ENCODE assay signal across 21 mouse cellular contexts in genomic region chrX:160699171-160699570, GRCm38 (mm10). TPM values are rescaled to one million over a fixed set of nuclear protein-coding genes. Genes with fewer than 3 reads are reported as not detected.
DNase-seq lines count a peak whose midpoint lies in the region; ATAC-seq and TF ChIP-seq lines count a peak whose summit lies in the region.
"Had no signal": no experiment of that assay in that cellular context is flagged by ENCODE, and none has a peak within 500 bp of the region (broad histone marks: within the 10 kb centered on the region; RNA-seq: fewer than 3 reads in every experiment).

No protein-coding gene starts in this region.

- DNase-seq in cerebellum, postnatal 14 days: peak; percentile 50 to 60
- no peak for DNase-seq in cerebellum, adult 18-20 months
- no peak for DNase-seq in forebrain, embryonic 10.5 days (ENCODE audit: extremely low spot score, low spot score)
- DNase-seq in left cerebral cortex, postnatal 4 days: peak; percentile 60
- DNase-seq in left cerebral cortex, adult 8-10 months (ENCODE audit: low spot score in 2 of 2): no peak
- peak; percentile 70 for DNase-seq in brain, embryonic 14.5 days (ENCODE audit: low read depth)
- DNase-seq: adrenal gland, adult 2 months; adrenal gland, postnatal 25 days; gastrocnemius, postnatal 36 days; heart, adult 11 months; heart, postnatal 4 days; kidney, adult 18-20 months had no signal

- no peaks in the 10 kb centered on the region for H3K9me3 ChIP-seq in forebrain, embryonic 12.5 days
- no peaks in the 10 kb centered on the region for H3K9me3 ChIP-seq in forebrain, embryonic 10.5 days
- H3K9me3 ChIP-seq: embryonic facial prominence, embryonic 12.5 days; heart, embryonic 13.5 days; hindbrain, embryonic 13.5 days; intestine, embryonic 15.5 days; kidney, embryonic 15.5 days had no signal

- H3K4me3 ChIP-seq in forebrain, embryonic 12.5 days (replicated peaks): no peak overlapping the region
- H3K4me3 ChIP-seq in forebrain, embryonic 10.5 days: no peak overlapping the region
- H3K4me3 ChIP-seq: embryonic facial prominence, embryonic 12.5 days; heart, embryonic 13.5 days; hindbrain, embryonic 13.5 days; intestine, embryonic 15.5 days; kidney, embryonic 15.5 days had no signal

- ATAC-seq in forebrain, embryonic 12.5 days (ENCODE audit: low FRiP score): peak; percentile 23; the same call in 1 of the 2 replicates
- ATAC-seq: intestine, embryonic 15.5 days had no signal

- 24% methylated on average over 1 of the region's 1 CpGs for WGBS in forebrain, embryonic 12.5 days
- 26% methylated on average over 1 of the region's 1 CpGs for WGBS in forebrain, embryonic 10.5 days

- intact Hi-C loops in left cerebral cortex, postnatal 4 days (cut with DNase I): no loop called here

- no peak overlapping the region for H3K4me2 ChIP-seq in forebrain, embryonic 12.5 days
- H3K4me2 ChIP-seq: embryonic facial prominence, embryonic 12.5 days; heart, embryonic 13.5 days; hindbrain, embryonic 13.5 days; intestine, embryonic 15.5 days; kidney, embryonic 15.5 days had no signal

- no peak for TF ChIP-seq CTCF in brain, embryonic 14.5 days (IDR thresholded peaks at IDR 0.05; ENCODE audit: borderline replicate concordance, extremely low read depth, insufficient read depth, insufficient read length)

- no peak overlapping the region for H3K9ac ChIP-seq in forebrain, embryonic 12.5 days
- H3K9ac ChIP-seq: embryonic facial prominence, embryonic 12.5 days; heart, embryonic 13.5 days; hindbrain, embryonic 13.5 days; intestine, embryonic 15.5 days; kidney, embryonic 15.5 days had no signal

- H3K27me3 ChIP-seq in forebrain, embryonic 12.5 days: peaks cover 27% of the 10 kb centered on the region
- peaks cover 95% of the 10 kb centered on the region for H3K27me3 ChIP-seq in forebrain, embryonic 10.5 days (ENCODE audit: poor library complexity, severe bottlenecking)
- H3K27me3 ChIP-seq: CH12.LX; intestine, embryonic 15.5 days had no signal

- H3K36me3 ChIP-seq in forebrain, embryonic 12.5 days (replicated peaks): no peaks in the 10 kb centered on the region
- no peaks in the 10 kb centered on the region for H3K36me3 ChIP-seq in forebrain, embryonic 10.5 days (replicated peaks)
- H3K36me3 ChIP-seq: embryonic facial prominence, embryonic 12.5 days; heart, embryonic 13.5 days; hindbrain, embryonic 13.5 days; intestine, embryonic 15.5 days; kidney, embryonic 15.5 days had no signal

- no peak overlapping the region for H3K27ac ChIP-seq in forebrain, embryonic 12.5 days
- no peak overlapping the region for H3K27ac ChIP-seq in forebrain, embryonic 10.5 days
- H3K27ac ChIP-seq: embryonic facial prominence, embryonic 12.5 days; heart, embryonic 13.5 days; hindbrain, embryonic 13.5 days; intestine, embryonic 15.5 days; kidney, embryonic 15.5 days had no signal

- no peaks in the 10 kb centered on the region for H3K4me1 ChIP-seq in forebrain, embryonic 12.5 days
- H3K4me1 ChIP-seq in forebrain, embryonic 10.5 days: peaks cover 3% of the 10 kb centered on the region; the same call in 1 of the 2 replicates
- H3K4me1 ChIP-seq: embryonic facial prominence, embryonic 12.5 days; heart, embryonic 13.5 days; hindbrain, embryonic 13.5 days; intestine, embryonic 15.5 days; kidney, embryonic 15.5 days had no signal

- TF ChIP-seq POLR2A in brain, embryonic 14.5 days (IDR thresholded peaks at IDR 0.05; ENCODE audit: borderline replicate concordance, extremely low read depth, insufficient read depth, insufficient read length, poor library complexity, severe bottlenecking): no peak

RNA-seq across cellular contexts. Expression of gene Ppef1, which starts 36.4 kb away (rescaled TPM):
- 0.64 and 0.66 TPM in 2 replicates for polyA plus RNA-seq in forebrain, embryonic 12.5 days (2016; fragmentation: Nextera tagmentation; extraction: Ambion mirVana)
- 0.17 and 0.54 TPM in 2 replicates for polyA plus RNA-seq in forebrain, embryonic 10.5 days (2016; fragmentation: Nextera tagmentation; extraction: Ambion mirVana)
- total RNA-seq in left cerebral cortex, postnatal 4 days (2021): 1 to 10 TPM in 1 of 2 experiments, under 1 TPM in 1; 0.76 to 1.0 TPM
- 1 to 10 TPM in 1 of 4 experiments, under 1 TPM in 3; 0.38 to 1.2 (median 0.55) TPM for total RNA-seq in left cerebral cortex, adult 8-10 months (2022)
- polyA plus RNA-seq in brain, embryonic 14.5 days (2012; rRNA removed): 0.14 and 1.6 TPM in 2 replicates
- total RNA-seq: adrenal gland, adult 2 months; adrenal gland, postnatal 25 days; gastrocnemius, adult 8-10 months; gastrocnemius, postnatal 36 days had no signal
- polyA plus RNA-seq: adrenal gland, adult 2 months; heart, embryonic 13.5 days; heart, postnatal 0 days; kidney, embryonic 15.5 days had no signal

Comparison
In these comparisons a context has a peak if more than half of its experiments do, and no peak if none do; other contexts are left out.
1. DNase-seq: peak in cerebellum, postnatal 14 days (2 of 2), left cerebral cortex, postnatal 4 days (single experiment) and brain, embryonic 14.5 days (single experiment); none in cerebellum, adult 18-20 months (0 of 2), forebrain, embryonic 10.5 days (single experiment) and left cerebral cortex, adult 8-10 months (0 of 2).